8 mouse cellular contexts compared by ENCODE assay signal in the genomic region with DNA sequence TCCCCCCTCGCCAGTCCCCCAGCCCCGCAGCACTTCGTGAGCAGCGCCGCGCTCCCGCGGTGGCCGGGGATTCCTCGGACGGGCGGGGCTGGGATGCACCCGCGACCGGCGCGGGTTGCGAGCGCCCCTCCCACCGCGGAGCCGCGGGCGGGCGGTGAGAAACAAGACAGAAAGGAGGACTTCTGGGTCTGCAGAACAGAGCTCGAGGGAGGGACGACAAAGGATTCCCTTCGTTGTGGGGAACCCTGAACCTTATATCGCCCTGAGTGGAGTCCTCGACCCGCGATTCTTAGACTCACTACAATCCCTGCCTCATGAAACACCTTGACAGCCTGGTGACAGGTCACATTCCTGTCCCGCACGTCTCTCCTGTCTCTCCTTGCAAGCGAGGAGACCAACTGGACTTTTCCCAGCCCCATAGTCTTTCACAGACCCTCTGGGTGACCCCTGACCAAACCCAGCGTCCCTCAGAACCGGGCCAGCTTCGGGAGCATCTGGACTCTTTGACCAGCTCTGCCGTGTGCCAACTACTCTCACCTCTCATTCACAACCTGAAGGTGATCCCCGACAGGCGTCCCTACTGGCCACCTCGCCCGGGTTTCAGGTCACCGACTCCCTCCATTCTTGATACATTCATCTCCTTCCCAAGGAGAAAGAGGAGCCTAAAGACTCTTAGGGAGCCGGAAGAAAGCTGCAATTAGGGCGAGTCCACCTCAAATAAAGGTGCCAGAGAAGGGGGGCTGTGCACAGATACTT. TPM values are rescaled to one million over a fixed set of nuclear protein-coding genes. Genes with fewer than 3 reads are reported as not detected.
A peak's percentile ranks its signal among the peaks of the same experiment; 100 is the strongest.
DNase-seq lines count a peak whose midpoint lies in the region; ATAC-seq lines count a peak whose summit lies in the region.

No protein-coding gene starts in this region.

- no peak for ATAC-seq in liver, embryonic 16.5 days (ENCODE audit: low read depth)
- no peak for ATAC-seq in inflammation-experienced regulatory T-cells, adult 6 months

- no peaks in the 10 kb centered on the region for H3K9me3 ChIP-seq in liver, embryonic 16.5 days (replicated peaks; ENCODE audit: control insufficient read depth, low read length)

- H3K4me1 ChIP-seq in liver, embryonic 16.5 days (ENCODE audit: control insufficient read depth, low read depth, low read length), result peaks cover 50% of the 10 kb centered on the region

- peaks cover 49% of the 10 kb centered on the region for H3K27me3 ChIP-seq in liver, embryonic 16.5 days (ENCODE audit: control insufficient read depth, insufficient read depth, low read depth, low read length)

- peaks cover 3% of the 10 kb centered on the region; the same call in 1 of the 2 replicates for H3K36me3 ChIP-seq in liver, embryonic 16.5 days (ENCODE audit: control insufficient read depth, insufficient read depth)

- peak overlapping the region; percentile 82 for H3K4me2 ChIP-seq in liver, embryonic 16.5 days (ENCODE audit: low read depth, low read length)

- no peak overlapping the region for H3K9ac ChIP-seq in liver, embryonic 16.5 days (ENCODE audit: low read depth, low read length)

- H3K27ac ChIP-seq in liver, embryonic 16.5 days (ENCODE audit: low read length), result no peak overlapping the region

- WGBS in liver, embryonic 16.5 days (ENCODE audit: insufficient replicate concordance), result 1% methylated on average over 46 of the region's 46 CpGs

- DNase-seq in adrenal gland, postnatal 10 days, result peak; percentile 39
- DNase-seq in adrenal gland, postnatal 4 days (ENCODE audit: low spot score in 2 of 2), result no peak
- DNase-seq in right cerebral cortex, postnatal 14 days, result peak; percentile 46
- no peak for DNase-seq in right cerebral cortex, adult 18-20 months
- peak; percentile 40 for DNase-seq in heart, postnatal 4 days
- DNase-seq in layer of hippocampus, adult 8-10 months (ENCODE audit: low spot score in 2 of 2), result no peak

- peak overlapping the region; percentile 84 for H3K4me3 ChIP-seq in liver, embryonic 16.5 days (ENCODE audit: low read depth, low read length)

RNA-seq across cellular contexts. Expression of gene Kcnn1, which starts 1.1 kb away (rescaled TPM):
- 1 to 10 TPM; 3.0 to 3.1 TPM for total RNA-seq in adrenal gland, postnatal 10 days (2021)
- 1 to 10 TPM; 1.4 to 2.1 TPM for total RNA-seq in adrenal gland, postnatal 4 days (2021)
- total RNA-seq in heart, postnatal 4 days (2021), result 1 to 10 TPM; 2.5 to 3.0 TPM
- polyA plus RNA-seq in liver, embryonic 16.5 days (2015; fragmentation: Nextera tagmentation; extraction: Ambion mirVana), result 0.20 and 0.46 TPM in 2 replicates
- not detected for polyA plus RNA-seq in inflammation-experienced regulatory T-cells, adult 6 months (2017; shearing (Covaris generic))
- 10 to 100 TPM; 16.5 to 20.0 (median 16.6) TPM for total RNA-seq in layer of hippocampus, adult 8-10 months (2022)

RNA-seq across cellular contexts. Expression of gene Ccdc124, which starts 9.6 kb away (rescaled TPM):
- 10 to 100 TPM; 42.0 to 42.6 TPM for total RNA-seq in adrenal gland, postnatal 10 days (2021)
- total RNA-seq in adrenal gland, postnatal 4 days (2021), result 10 to 100 TPM; 36.8 to 38.6 TPM
- 10 to 100 TPM; 42.6 to 46.2 TPM for total RNA-seq in heart, postnatal 4 days (2021)
- 42.5 and 43.1 TPM in 2 replicates for polyA plus RNA-seq in liver, embryonic 16.5 days (2015; fragmentation: Nextera tagmentation; extraction: Ambion mirVana)
- polyA plus RNA-seq in inflammation-experienced regulatory T-cells, adult 6 months (2017; shearing (Covaris generic)), result 100 to 1,000 TPM in 1 of 3 experiments, 10 to 100 TPM in 2; 54.2 to 120 (median 63.1) TPM
- total RNA-seq in layer of hippocampus, adult 8-10 months (2022), result 10 to 100 TPM; 69.8 to 87.9 (median 78.7) TPM

RNA-seq across cellular contexts. Expression of gene Arrdc2, which starts 24.6 kb away (rescaled TPM):
- total RNA-seq in adrenal gland, postnatal 10 days (2021), result 10 to 100 TPM; 11.2 to 13.8 TPM
- 10 to 100 TPM; 14.6 to 15.7 TPM for total RNA-seq in adrenal gland, postnatal 4 days (2021)
- total RNA-seq in heart, postnatal 4 days (2021), result 1 to 10 TPM; 5.1 to 7.5 TPM
- 11.6 and 13.5 TPM in 2 replicates for polyA plus RNA-seq in liver, embryonic 16.5 days (2015; fragmentation: Nextera tagmentation; extraction: Ambion mirVana)
- 1 to 10 TPM; 1.9 to 7.8 (median 3.7) TPM for polyA plus RNA-seq in inflammation-experienced regulatory T-cells, adult 6 months (2017; shearing (Covaris generic))
- total RNA-seq in layer of hippocampus, adult 8-10 months (2022), result 10 to 100 TPM; 14.8 to 25.8 (median 21.3) TPM

RNA-seq across cellular contexts. Expression of gene Slc5a5, which starts 28.4 kb away (rescaled TPM):
- under 1 TPM; 0.27 to 0.42 TPM for total RNA-seq in adrenal gland, postnatal 10 days (2021)
- under 1 TPM; 0.14 to 0.17 TPM for total RNA-seq in adrenal gland, postnatal 4 days (2021)
- total RNA-seq in heart, postnatal 4 days (2021), result under 1 TPM in 1 of 2 experiments, not detected in 1; 0.11 TPM
- 0.11 TPM in 1 of 2 replicates, not detected in the other for polyA plus RNA-seq in liver, embryonic 16.5 days (2015; fragmentation: Nextera tagmentation; extraction: Ambion mirVana)
- not detected for polyA plus RNA-seq in inflammation-experienced regulatory T-cells, adult 6 months (2017; shearing (Covaris generic))
- 10 to 100 TPM; 10.5 to 12.3 (median 11.0) TPM for total RNA-seq in layer of hippocampus, adult 8-10 months (2022)

RNA-seq across cellular contexts. Expression of gene Rpl18a, which starts 33.1 kb away (rescaled TPM):
- total RNA-seq in adrenal gland, postnatal 10 days (2021), result 1,000 to 10,000 TPM; 1,717 to 1,755 TPM
- total RNA-seq in adrenal gland, postnatal 4 days (2021), result 1,000 to 10,000 TPM; 1,999 to 2,049 TPM
- total RNA-seq in heart, postnatal 4 days (2021), result 1,000 to 10,000 TPM; 1,266 to 1,294 TPM
- 2,028 and 2,149 TPM in 2 replicates for polyA plus RNA-seq in liver, embryonic 16.5 days (2015; fragmentation: Nextera tagmentation; extraction: Ambion mirVana)
- over 10,000 TPM in 2 of 3 experiments, 1,000 to 10,000 TPM in 1; 6,080 to 11,053 (median 10,917) TPM for polyA plus RNA-seq in inflammation-experienced regulatory T-cells, adult 6 months (2017; shearing (Covaris generic))
- total RNA-seq in layer of hippocampus, adult 8-10 months (2022), result 100 to 1,000 TPM; 619 to 893 (median 714) TPM

Comparison
In these comparisons a context has a peak if more than half of its experiments do, and no peak if none do; other contexts are left out.
1. DNase-seq: peak in adrenal gland, postnatal 10 days (single experiment), right cerebral cortex, postnatal 14 days (single experiment) and heart, postnatal 4 days (single experiment); none in adrenal gland, postnatal 4 days (0 of 2), right cerebral cortex, adult 18-20 months (single experiment) and layer of hippocampus, adult 8-10 months (0 of 2).
2. RNA of gene Kcnn1, which starts 1.1 kb away (total RNA-seq): 16.5 to 20.0 TPM in layer of hippocampus, adult 8-10 months; 3.0 to 3.1 TPM in adrenal gland, postnatal 10 days, 2.5 to 3.0 TPM in heart, postnatal 4 days and 1.4 to 2.1 TPM in adrenal gland, postnatal 4 days; every median in the first group is over 4 times any median in the second.